21 mouse cellular contexts compared by ENCODE assay signal in genomic region chr1:64644513-64644912, GRCm38 (mm10). TPM values are rescaled to one million over a fixed set of nuclear protein-coding genes. Genes with fewer than 3 reads are reported as not detected.
DNase-seq lines count a peak whose midpoint lies in the region; ATAC-seq and TF ChIP-seq lines count a peak whose summit lies in the region.
"Had no signal": no experiment of that assay in that cellular context is flagged by ENCODE, and none has a peak within 500 bp of the region (broad histone marks: within the 10 kb centered on the region; RNA-seq: fewer than 3 reads in every experiment).

No protein-coding gene starts in this region.

- no peak for TF ChIP-seq RAD21 in MEL (IDR thresholded peaks at IDR 0.05; ENCODE audit: low read depth, low read length)

- whole genome bisulfite sequencing in intestine, embryonic 14.5 days = 90% methylated on average over 3 of the region's 3 CpGs
- WGBS in intestine, postnatal 0 days = 91% methylated on average over 3 of the region's 3 CpGs

- no peaks in the 10 kb centered on the region for H3K36me3 ChIP-seq in intestine, embryonic 14.5 days (ENCODE audit: control insufficient read depth, insufficient read depth, low read length)
- no peaks in the 10 kb centered on the region for H3K36me3 ChIP-seq in intestine, postnatal 0 days (ENCODE audit: control insufficient read depth, insufficient read depth)
- peaks cover 0 to 1% of the 10 kb centered on the region in 2 experiments; a peak in 2 of 4 replicates for H3K36me3 ChIP-seq in MEL (ENCODE audit: control insufficient read depth in 1 of 2, insufficient read depth in 2 of 2, low read length in 2 of 2)
- H3K36me3 ChIP-seq: embryonic facial prominence, embryonic 13.5 days; forebrain, embryonic 12.5 days; forebrain, embryonic 15.5 days; hindbrain, embryonic 10.5 days; hindbrain, embryonic 13.5 days had no signal

- H3K4me3 ChIP-seq in intestine, embryonic 14.5 days (ENCODE audit: low read depth, low read length) = no peak overlapping the region
- H3K4me3 ChIP-seq in intestine, postnatal 0 days (ENCODE audit: low read depth, low read length) = no peak overlapping the region
- no peak overlapping the region for H3K4me3 ChIP-seq in MEL (ENCODE audit: control insufficient read depth in 1 of 2, insufficient read depth in 1 of 2, low read depth in 2 of 2, low read length in 2 of 2)
- H3K4me3 ChIP-seq: embryonic facial prominence, embryonic 13.5 days; erythroblast, embryonic 14.5 days; forebrain, embryonic 12.5 days; forebrain, embryonic 15.5 days; hindbrain, embryonic 10.5 days; hindbrain, embryonic 13.5 days had no signal

- peak in 1 of 2 experiments; percentile 51; a peak in 3 of 4 replicates for TF ChIP-seq EP300 in MEL (IDR thresholded peaks at IDR 0.05; ENCODE audit: low read depth in 1 of 2, low read length in 2 of 2)

- H3K27me3 ChIP-seq in intestine, embryonic 14.5 days (replicated peaks; ENCODE audit: control insufficient read depth, insufficient read depth, low read length) = no peaks in the 10 kb centered on the region
- H3K27me3 ChIP-seq in intestine, postnatal 0 days (replicated peaks; ENCODE audit: control insufficient read depth, insufficient read depth, low read length) = no peaks in the 10 kb centered on the region
- no peaks in the 10 kb centered on the region for H3K27me3 ChIP-seq in MEL (ENCODE audit: control insufficient read depth in 1 of 2, insufficient read depth in 2 of 2, low read length in 2 of 2)
- H3K27me3 ChIP-seq: embryonic facial prominence, embryonic 13.5 days; forebrain, embryonic 12.5 days; forebrain, embryonic 15.5 days; hindbrain, embryonic 13.5 days had no signal

- H3K4me2 ChIP-seq in intestine, embryonic 14.5 days (ENCODE audit: low read length) = no peak overlapping the region
- H3K4me2 ChIP-seq in intestine, postnatal 0 days (replicated peaks; ENCODE audit: low read depth) = no peak overlapping the region
- H3K4me2 ChIP-seq: embryonic facial prominence, embryonic 13.5 days; forebrain, embryonic 12.5 days; forebrain, embryonic 15.5 days; heart, embryonic 11.5 days; hindbrain, embryonic 13.5 days had no signal

- H3K9me3 ChIP-seq in intestine, embryonic 14.5 days (ENCODE audit: control insufficient read depth, low read length) = no peaks in the 10 kb centered on the region
- H3K9me3 ChIP-seq in intestine, postnatal 0 days (ENCODE audit: control insufficient read depth) = no peaks in the 10 kb centered on the region
- H3K9me3 ChIP-seq in MEL (replicated peaks; ENCODE audit: insufficient read depth, low read length) = no peaks in the 10 kb centered on the region
- H3K9me3 ChIP-seq: embryonic facial prominence, embryonic 13.5 days; forebrain, embryonic 12.5 days; forebrain, embryonic 15.5 days; hindbrain, embryonic 10.5 days; hindbrain, embryonic 13.5 days had no signal

- H3K27ac ChIP-seq in intestine, embryonic 14.5 days (ENCODE audit: low read depth) = no peak overlapping the region
- no peak overlapping the region for H3K27ac ChIP-seq in intestine, postnatal 0 days (ENCODE audit: low read depth, low read length)
- H3K27ac ChIP-seq in MEL (ENCODE audit: control insufficient read depth, low read depth, low read length) = no peak overlapping the region
- H3K27ac ChIP-seq: embryonic facial prominence, embryonic 13.5 days; forebrain, embryonic 12.5 days; forebrain, embryonic 15.5 days; hindbrain, embryonic 10.5 days; hindbrain, embryonic 13.5 days had no signal

- H3K9ac ChIP-seq in intestine, embryonic 14.5 days (ENCODE audit: low read length) = no peak overlapping the region
- H3K9ac ChIP-seq in intestine, postnatal 0 days (ENCODE audit: low read depth, low read length) = no peak overlapping the region
- no peak overlapping the region for H3K9ac ChIP-seq in MEL (ENCODE audit: control insufficient read depth, low read depth, low read length, poor library complexity, severe bottlenecking)
- H3K9ac ChIP-seq: embryonic facial prominence, embryonic 13.5 days; forebrain, embryonic 12.5 days; forebrain, embryonic 15.5 days; hindbrain, embryonic 13.5 days had no signal

- no peak for ATAC-seq in intestine, embryonic 14.5 days (replicated peaks; ENCODE audit: low FRiP score, low TSS enrichment, low read depth)
- ATAC-seq in intestine, postnatal 0 days = no peak
- 0 out of 2 replicates have a peak, but pooled peaks have one; percentile 36 for ATAC-seq in common myeloid progenitor, adult 5-6 weeks (replicated peaks; ENCODE audit: low read depth, poor library complexity, severe bottlenecking)
- ATAC-seq: forebrain, embryonic 15.5 days; hindbrain, embryonic 16.5 days; intestine, embryonic 16.5 days had no signal

- TF ChIP-seq CTCF in intestine, postnatal 0 days (IDR thresholded peaks at IDR 0.05; ENCODE audit: low read depth) = no peak
- no peak for TF ChIP-seq CTCF in MEL (IDR thresholded peaks at IDR 0.05 in 2 of 3, conservative IDR thresholded peaks at IDR 0.05 in 1 of 3; ENCODE audit: control insufficient read depth in 1 of 3, insufficient read depth in 1 of 3, low read depth in 2 of 3, low read length in 3 of 3, poor library complexity in 1 of 3, severe bottlenecking in 1 of 3)

- TF ChIP-seq POLR2A in MEL (IDR thresholded peaks at IDR 0.05; ENCODE audit: control insufficient read depth in 1 of 2, insufficient read depth in 1 of 2, low read depth in 1 of 2, low read length in 2 of 2, poor library complexity in 1 of 2) = no peak

- DNase-seq in intestine, embryonic 14.5 days (ENCODE audit: low spot score) = peak; percentile 10
- peak; percentile 71 for DNase-seq in MEL (ENCODE audit: low read depth, low spot score)
- DNase-seq in heart, adult 18-20 months = no peak
- DNase-seq in gastrocnemius, postnatal 10 days = no peak
- DNase-seq: adrenal gland, adult 2 months; adrenal gland, postnatal 25 days; cerebellum, adult 18-20 months; cerebellum, adult 9-10 months; cerebellum, postnatal 14 days; gastrocnemius, postnatal 36 days had no signal

- no peaks in the 10 kb centered on the region for H3K4me1 ChIP-seq in intestine, embryonic 14.5 days (replicated peaks; ENCODE audit: control insufficient read depth, insufficient read depth, low read length)
- no peaks in the 10 kb centered on the region for H3K4me1 ChIP-seq in intestine, postnatal 0 days (replicated peaks; ENCODE audit: control insufficient read depth, insufficient read depth, low read length)
- peaks cover 0 to 6% of the 10 kb centered on the region in 2 experiments; a peak in 2 of 4 replicates for H3K4me1 ChIP-seq in MEL (ENCODE audit: control insufficient read depth in 1 of 2, insufficient read depth in 2 of 2, low read length in 2 of 2)
- H3K4me1 ChIP-seq: embryonic facial prominence, embryonic 13.5 days; forebrain, embryonic 12.5 days; hindbrain, embryonic 10.5 days; hindbrain, embryonic 13.5 days had no signal

- H3K79me2 ChIP-seq in MEL (ENCODE audit: control insufficient read depth, insufficient read depth, low read length, poor library complexity) = no peaks in the 10 kb centered on the region

TF ChIP-seq in MEL, 35 proteins besides CTCF, POLR2A, EP300 and RAD21:
- TF ChIP-seq NELFE (IDR thresholded peaks at IDR 0.05; ENCODE audit: low read depth, low read length) = no peak
- TF ChIP-seq TCF12 (IDR thresholded peaks at IDR 0.05; ENCODE audit: low read depth, low read length) = peak; percentile 14; the same call in 1 of the 2 replicates

RNA-seq across cellular contexts. Expression of gene Mettl21a, which starts 27.5 kb away (rescaled TPM):
- polyA plus RNA-seq in intestine, embryonic 14.5 days (2014; fragmentation: Nextera tagmentation; extraction: Ambion mirVana) = 17.7 and 21.2 TPM in 2 replicates
- 9.5 and 10.2 TPM in 2 replicates for polyA plus RNA-seq in intestine, postnatal 0 days (2015; fragmentation: Nextera tagmentation; extraction: Ambion mirVana)
- 7.4 and 7.5 TPM in 2 replicates for total RNA-seq in MEL (2012; rRNA removed)
- 1 to 10 TPM in 1 of 2 experiments, not detected in 1; 8.5 TPM for polyA plus RNA-seq in MEL (2012; ENCODE audit: insufficient read depth in 1 of 2, insufficient read length in 2 of 2, low read depth in 1 of 2, low replicate concordance in 2 of 2, missing spikeins in 1 of 2)
- total RNA-seq in common myeloid progenitor, adult 5-6 weeks (2017) = 10.1 and 11.0 TPM in 2 replicates
- total RNA-seq in heart, adult 18-20 months (2021) = 10 to 100 TPM in 1 of 2 experiments, 1 to 10 TPM in 1; 7.9 to 10.3 TPM
- 10 to 100 TPM in 1 of 2 experiments, 1 to 10 TPM in 1; 8.0 to 15.1 TPM for total RNA-seq in gastrocnemius, postnatal 10 days (2021)

RNA-seq across cellular contexts. Expression of gene Ccnyl1, which starts 45.7 kb away (rescaled TPM):
- polyA plus RNA-seq in intestine, embryonic 14.5 days (2014; fragmentation: Nextera tagmentation; extraction: Ambion mirVana) = 7.2 and 8.5 TPM in 2 replicates
- 5.1 and 5.5 TPM in 2 replicates for polyA plus RNA-seq in intestine, postnatal 0 days (2015; fragmentation: Nextera tagmentation; extraction: Ambion mirVana)
- 3.0 and 4.9 TPM in 2 replicates for total RNA-seq in MEL (2012; rRNA removed)
- polyA plus RNA-seq in MEL (2012; ENCODE audit: insufficient read depth in 1 of 2, insufficient read length in 2 of 2, low read depth in 1 of 2, low replicate concordance in 2 of 2, missing spikeins in 1 of 2) = 10 to 100 TPM in 1 of 2 experiments, not detected in 1; 18.1 TPM
- total RNA-seq in common myeloid progenitor, adult 5-6 weeks (2017) = 2.9 and 4.6 TPM in 2 replicates
- 10 to 100 TPM; 12.3 to 12.9 TPM for total RNA-seq in heart, adult 18-20 months (2021)
- total RNA-seq in gastrocnemius, postnatal 10 days (2021) = 10 to 100 TPM; 20.0 to 25.1 TPM

Comparison
In these comparisons a context has a peak if more than half of its experiments do, and no peak if none do; other contexts are left out.
1. DNase-seq: peak in intestine, embryonic 14.5 days (single experiment) and MEL (single experiment); none in heart, adult 18-20 months (0 of 2) and gastrocnemius, postnatal 10 days (single experiment).